Mouse (Mus musculus): ENCODE measurements at regions not wholly inside any gene's neighbourhood (a gene's known extent, or its start where the extent isn't known, plus 50 kb on each side); places are given as distances from the start of the nearest gene placed in this dataset.

DNA sequence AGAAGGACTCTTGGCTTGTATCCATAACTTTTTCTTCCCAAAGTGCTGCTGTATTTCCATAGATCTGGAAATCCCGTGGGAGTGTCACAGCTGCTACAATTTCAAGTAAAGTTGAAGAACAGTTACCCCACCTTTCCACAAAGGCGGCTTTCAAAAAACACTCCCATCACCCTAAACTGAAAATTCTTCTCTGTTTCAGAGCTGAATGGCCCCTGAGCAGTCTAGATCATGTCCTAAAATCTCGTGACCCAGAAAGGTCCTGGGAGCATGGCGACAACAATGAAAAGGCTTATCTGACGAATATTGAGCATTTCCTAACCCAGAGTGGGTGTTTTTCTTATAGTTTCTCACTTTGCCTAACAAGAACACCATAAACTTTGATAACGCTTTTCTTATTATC is 92.2 kb downstream of the Olfr267 start:
- Histone ChIP-seq H3K4me3 (ENCODE audit: low read depth, low read length) (no peak overlapping the region), H3K36me3 (replicated peaks; ENCODE audit: control insufficient read depth, insufficient read depth, low read length) (no peaks in the 10 kb centered on the region), H3K9me3 (replicated peaks; ENCODE audit: control insufficient read depth, low read length) (no peaks in the 10 kb centered on the region), H3K27ac (ENCODE audit: low read depth) (no peak overlapping the region), H3K27me3 (ENCODE audit: control insufficient read depth, insufficient read depth, low read length) (no peaks in the 10 kb centered on the region), H3K4me1 (ENCODE audit: control insufficient read depth, insufficient read depth) (no peaks in the 10 kb centered on the region), H3K4me2 (ENCODE audit: low read depth, low read length) (no peak overlapping the region), H3K9ac (replicated peaks; ENCODE audit: low read depth, low read length) (no peak overlapping the region)
- no peak for TF ChIP-seq EP300 (IDR thresholded peaks at IDR 0.05; ENCODE audit: low read depth)
- DNase-seq (ENCODE audit: low spot score) (no peak), ATAC-seq (ENCODE audit: insufficient read depth, low read depth) (no peak)
- 80% methylated on average over 6 of the region's 6 CpGs for WGBS

DNA sequence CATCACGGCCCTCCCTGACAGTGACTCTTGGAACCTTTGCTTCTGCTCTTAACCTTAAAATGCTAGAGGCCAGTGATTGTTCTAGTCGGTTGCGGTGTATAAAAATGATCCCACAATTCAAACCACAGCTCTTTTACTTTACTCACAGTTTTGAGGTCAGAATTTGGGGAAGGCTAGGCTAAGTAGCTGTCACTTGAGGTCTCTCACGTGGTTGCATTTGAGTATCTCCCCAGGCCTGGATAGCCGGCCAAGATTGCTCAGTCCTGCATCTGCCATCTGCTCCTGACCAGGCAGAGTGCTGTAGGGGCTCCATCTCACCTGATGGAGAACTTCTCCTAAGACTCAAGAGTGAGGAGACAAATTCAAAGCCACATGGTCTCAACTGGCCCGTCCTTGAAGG is 94.5 kb downstream of the Olfr267 start:
- no peak for DNase-seq (ENCODE audit: low spot score)
- Histone ChIP-seq H3K4me2 (ENCODE audit: low read depth, low read length) (no peak overlapping the region), H3K27me3 (ENCODE audit: control insufficient read depth, insufficient read depth, low read length) (no peaks in the 10 kb centered on the region), H3K27ac (ENCODE audit: low read depth) (no peak overlapping the region), H3K9ac (replicated peaks; ENCODE audit: low read depth, low read length) (no peak overlapping the region), H3K4me3 (ENCODE audit: low read depth, low read length) (no peak overlapping the region), H3K4me1 (ENCODE audit: control insufficient read depth, insufficient read depth) (no peaks in the 10 kb centered on the region), H3K36me3 (replicated peaks; ENCODE audit: control insufficient read depth, insufficient read depth, low read length) (no peaks in the 10 kb centered on the region), H3K9me3 (replicated peaks; ENCODE audit: control insufficient read depth, low read length) (no peaks in the 10 kb centered on the region)
- WGBS, result 78% methylated on average over 6 of the region's 6 CpGs
- TF ChIP-seq CTCF (IDR thresholded peaks at IDR 0.05; ENCODE audit: low read depth), result no peak
- TF ChIP-seq EP300 (IDR thresholded peaks at IDR 0.05; ENCODE audit: low read depth), result no peak
- no peak for ATAC-seq (ENCODE audit: insufficient read depth, low read depth)

DNA sequence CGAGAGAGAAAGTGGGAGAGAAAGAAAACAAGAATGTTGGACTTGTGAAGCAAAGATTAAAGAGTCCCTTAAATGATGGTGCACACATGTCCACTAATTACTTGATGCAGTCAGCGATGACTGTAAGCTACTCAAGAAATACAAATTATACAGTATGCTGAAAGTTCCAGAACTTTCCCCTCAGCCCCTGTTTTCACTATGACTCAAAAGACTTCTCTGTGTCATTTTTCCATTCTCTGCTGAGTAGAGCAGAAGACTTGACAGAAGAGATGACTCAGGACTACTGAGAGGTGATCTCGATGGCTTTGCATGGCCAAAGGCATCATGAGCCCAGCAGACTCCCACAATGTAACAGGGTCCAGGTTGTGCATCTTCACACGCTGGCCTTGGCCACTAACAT is 105.6 kb downstream of the Olfr267 start:
- Histone ChIP-seq H3K9me3 (replicated peaks; ENCODE audit: control insufficient read depth, low read length) (no peaks in the 10 kb centered on the region), H3K27me3 (ENCODE audit: control insufficient read depth, insufficient read depth, low read length) (no peaks in the 10 kb centered on the region), H3K4me1 (ENCODE audit: control insufficient read depth, insufficient read depth) (no peaks in the 10 kb centered on the region), H3K27ac (ENCODE audit: low read depth) (no peak overlapping the region), H3K36me3 (replicated peaks; ENCODE audit: control insufficient read depth, insufficient read depth, low read length) (no peaks in the 10 kb centered on the region), H3K9ac (replicated peaks; ENCODE audit: low read depth, low read length) (no peak overlapping the region), H3K4me3 (ENCODE audit: low read depth, low read length) (no peak overlapping the region), H3K4me2 (ENCODE audit: low read depth, low read length) (no peak overlapping the region)
- WGBS, result 84% methylated on average over 4 of the region's 4 CpGs
- DNase-seq (ENCODE audit: low spot score) (no peak), ATAC-seq (ENCODE audit: insufficient read depth, low read depth) (no peak)
- TF ChIP-seq CTCF (IDR thresholded peaks at IDR 0.05; ENCODE audit: low read depth), result no peak
- TF ChIP-seq EP300 (IDR thresholded peaks at IDR 0.05; ENCODE audit: low read depth), result no peak

DNA sequence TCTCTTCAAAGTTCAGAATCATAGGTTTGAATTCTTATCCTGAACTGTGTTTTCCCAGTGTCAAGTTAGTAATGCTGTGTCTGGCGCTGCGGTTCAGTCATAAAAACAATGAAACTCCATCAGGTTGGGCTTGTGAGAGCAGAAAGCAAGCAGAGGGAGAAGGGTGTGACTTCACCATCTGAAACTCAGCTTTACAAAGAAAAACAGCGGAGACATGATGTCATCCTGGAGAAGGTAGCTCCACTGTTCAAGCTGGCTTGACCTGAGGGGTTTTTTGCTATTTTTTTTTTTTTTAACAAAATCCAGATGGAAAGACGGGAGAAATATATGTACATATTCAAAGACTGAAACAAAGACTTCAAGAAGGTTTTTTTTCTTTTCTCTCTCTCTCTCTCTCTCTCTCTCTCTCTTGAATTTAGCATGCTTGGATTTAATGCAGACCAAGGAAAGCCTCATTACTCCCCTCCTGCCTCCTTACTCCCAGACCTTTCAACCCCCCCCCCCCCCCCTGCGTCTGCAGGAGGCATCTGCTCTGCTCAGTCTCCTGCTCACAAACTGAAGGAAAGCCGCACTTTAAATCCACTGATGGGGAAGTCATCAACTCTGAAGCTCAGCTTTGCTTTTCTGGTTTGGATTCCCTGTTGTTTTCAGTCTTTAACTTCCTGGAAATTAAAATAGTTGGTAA is 109.7 kb downstream of the Olfr267 start:
- 50% methylated on average over 6 of the region's 6 CpGs for WGBS
- DNase-seq (ENCODE audit: low spot score) (no peak), ATAC-seq (ENCODE audit: insufficient read depth, low read depth) (no peak)
- no peaks in the 10 kb centered on the region for H3K4me1 ChIP-seq (ENCODE audit: control insufficient read depth, insufficient read depth)
- no peak overlapping the region for H3K27ac ChIP-seq (ENCODE audit: low read depth)
- no peak overlapping the region for H3K9ac ChIP-seq (replicated peaks; ENCODE audit: low read depth, low read length)
- no peak overlapping the region for H3K4me2 ChIP-seq (ENCODE audit: low read depth, low read length)
- H3K4me3 ChIP-seq (ENCODE audit: low read depth, low read length), result no peak overlapping the region
- no peak for TF ChIP-seq EP300 (IDR thresholded peaks at IDR 0.05; ENCODE audit: low read depth)
- no peak for TF ChIP-seq CTCF (IDR thresholded peaks at IDR 0.05; ENCODE audit: low read depth)
- H3K36me3 ChIP-seq (replicated peaks; ENCODE audit: control insufficient read depth, insufficient read depth, low read length), result no peaks in the 10 kb centered on the region
- H3K9me3 ChIP-seq (replicated peaks; ENCODE audit: control insufficient read depth, low read length), result no peaks in the 10 kb centered on the region
- no peaks in the 10 kb centered on the region for H3K27me3 ChIP-seq (ENCODE audit: control insufficient read depth, insufficient read depth, low read length)

DNA sequence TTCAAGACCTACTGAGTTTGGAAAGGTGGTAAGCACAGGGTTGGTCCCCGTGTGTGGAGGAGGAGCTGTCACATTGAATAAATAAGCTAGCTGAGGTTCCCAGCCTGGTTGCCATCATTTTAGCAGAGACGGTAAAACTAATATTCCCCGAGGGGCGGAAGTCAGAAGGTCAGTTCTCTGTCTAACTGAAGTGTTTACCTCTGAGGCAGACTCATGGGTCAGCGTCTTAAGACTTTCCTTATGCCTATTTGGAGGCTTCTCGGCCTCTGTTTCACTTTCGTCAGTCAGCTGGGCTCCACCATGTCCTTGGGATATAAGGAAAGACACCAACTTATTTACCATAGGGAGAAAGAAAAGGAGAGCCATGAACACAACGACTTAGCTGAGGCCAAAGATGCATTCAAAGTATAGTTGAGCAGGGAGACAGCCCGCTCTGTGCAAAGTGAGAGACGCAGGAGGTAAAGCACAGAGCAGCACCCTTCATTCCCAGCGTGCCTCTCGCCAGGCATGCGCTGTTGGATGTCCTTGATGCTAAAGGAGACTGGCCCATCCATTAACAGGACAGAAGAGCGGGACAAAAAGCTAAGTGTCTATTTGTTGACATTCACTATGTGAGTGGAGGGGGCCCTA is 116.0 kb downstream of the Olfr267 start:
- no peak for ATAC-seq (ENCODE audit: insufficient read depth, low read depth)
- no peak overlapping the region for H3K9ac ChIP-seq (replicated peaks; ENCODE audit: low read depth, low read length)

DNA sequence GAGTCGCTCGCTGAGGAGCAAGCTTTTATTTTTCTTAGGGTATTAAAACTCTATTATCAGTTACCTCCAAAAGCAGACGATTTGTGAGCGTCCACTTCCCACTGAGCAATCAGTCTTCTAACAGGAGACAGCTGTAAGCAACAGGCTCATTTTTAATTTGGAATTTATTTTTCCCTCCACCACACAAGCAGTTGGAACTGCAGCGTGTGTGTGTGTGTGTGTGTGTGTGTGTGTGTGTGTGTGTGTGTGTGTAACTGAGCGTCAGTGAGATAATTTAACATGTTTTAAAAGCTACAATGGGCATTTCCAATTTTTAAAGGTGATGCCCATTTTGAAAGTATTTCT is 116.6 kb downstream of the Olfr267 start:
- ATAC-seq (ENCODE audit: insufficient read depth, low read depth), result no peak

More for the DNA sequence above, 116.0 kb downstream of the Olfr267 start:
- H3K27me3 ChIP-seq (ENCODE audit: control insufficient read depth, insufficient read depth, low read length), result no peaks in the 10 kb centered on the region
- WGBS, result 66% methylated on average over 14 of the region's 14 CpGs
- DNase-seq (ENCODE audit: low spot score), result no peak
- no peaks in the 10 kb centered on the region for H3K9me3 ChIP-seq (replicated peaks; ENCODE audit: control insufficient read depth, low read length)
- TF ChIP-seq CTCF (IDR thresholded peaks at IDR 0.05; ENCODE audit: low read depth) (no peak), EP300 (IDR thresholded peaks at IDR 0.05; ENCODE audit: low read depth) (no peak)
- H3K27ac ChIP-seq (ENCODE audit: low read depth), result no peak overlapping the region
- H3K4me2 ChIP-seq (ENCODE audit: low read depth, low read length), result no peak overlapping the region
- H3K36me3 ChIP-seq (replicated peaks; ENCODE audit: control insufficient read depth, insufficient read depth, low read length), result no peaks in the 10 kb centered on the region
- no peak overlapping the region for H3K4me3 ChIP-seq (ENCODE audit: low read depth, low read length)
- H3K4me1 ChIP-seq (ENCODE audit: control insufficient read depth, insufficient read depth), result no peaks in the 10 kb centered on the region

More for the DNA sequence above, 116.6 kb downstream of the Olfr267 start:
- H3K4me3 ChIP-seq (ENCODE audit: low read depth, low read length), result no peak overlapping the region
- no peaks in the 10 kb centered on the region for H3K9me3 ChIP-seq (replicated peaks; ENCODE audit: control insufficient read depth, low read length)
- H3K27ac ChIP-seq (ENCODE audit: low read depth), result no peak overlapping the region
- no peak for DNase-seq (ENCODE audit: low spot score)
- H3K27me3 ChIP-seq (ENCODE audit: control insufficient read depth, insufficient read depth, low read length), result no peaks in the 10 kb centered on the region
- no peak overlapping the region for H3K9ac ChIP-seq (replicated peaks; ENCODE audit: low read depth, low read length)
- 43% methylated on average over 6 of the region's 6 CpGs for WGBS
- no peak overlapping the region for H3K4me2 ChIP-seq (ENCODE audit: low read depth, low read length)
- no peak for TF ChIP-seq CTCF (IDR thresholded peaks at IDR 0.05; ENCODE audit: low read depth)
- TF ChIP-seq EP300 (IDR thresholded peaks at IDR 0.05; ENCODE audit: low read depth), result no peak
- no peaks in the 10 kb centered on the region for H3K4me1 ChIP-seq (ENCODE audit: control insufficient read depth, insufficient read depth)
- no peaks in the 10 kb centered on the region for H3K36me3 ChIP-seq (replicated peaks; ENCODE audit: control insufficient read depth, insufficient read depth, low read length)
